Mouse (Mus musculus): ENCODE measurements around the gene Chit1. TPM values are rescaled to one million over a fixed set of nuclear protein-coding genes. Genes with fewer than 3 reads are reported as not detected.
A peak's percentile ranks its signal among the peaks of the same experiment; 100 is the strongest.

Chit1 gene
- total RNA-seq, 1 experiment from 2014 or later, result 0.35 TPM

- no peak for ATAC-seq (ENCODE audit: extremely low read depth, insufficient number of reproducible peaks, low FRiP score, poor library complexity, severe bottlenecking)
Measured at GRCm38 (mm10) chr1:134096264-134096934, 14.6 kb upstream of the Chit1 start.

- no peak for ATAC-seq (ENCODE audit: extremely low read depth, insufficient number of reproducible peaks, low FRiP score, poor library complexity, severe bottlenecking)
Measured at GRCm38 (mm10) chr1:134097080-134097855, 13.8 kb upstream of the Chit1 start.

GRCm38 (mm10) chr1:134097956-134098725 is 12.9 kb upstream of the Chit1 start:
- ATAC-seq (ENCODE audit: extremely low read depth, insufficient number of reproducible peaks, low FRiP score, poor library complexity, severe bottlenecking), result no peak

- peak; percentile 86 for ATAC-seq (ENCODE audit: extremely low read depth, insufficient number of reproducible peaks, low FRiP score, poor library complexity, severe bottlenecking)
Measured at GRCm38 (mm10) chr1:134098726-134099515, 12.1 kb upstream of the Chit1 start.

GRCm38 (mm10) chr1:134099516-134100235 is 11.4 kb upstream of the Chit1 start:
- ATAC-seq (ENCODE audit: extremely low read depth, insufficient number of reproducible peaks, low FRiP score, poor library complexity, severe bottlenecking), result 0 out of 2 replicates have a peak, but pooled peaks have one; percentile 1

GRCm38 (mm10) chr1:134100401-134100800 is 10.6 kb upstream of the Chit1 start:
- no peak for ATAC-seq (ENCODE audit: extremely low read depth, insufficient number of reproducible peaks, low FRiP score, poor library complexity, severe bottlenecking)

GRCm38 (mm10) chr1:134100928-134101327 is 10.1 kb upstream of the Chit1 start:
- no peak for ATAC-seq (ENCODE audit: extremely low read depth, insufficient number of reproducible peaks, low FRiP score, poor library complexity, severe bottlenecking)

- ATAC-seq (ENCODE audit: extremely low read depth, insufficient number of reproducible peaks, low FRiP score, poor library complexity, severe bottlenecking), result no peak
Measured at GRCm38 (mm10) chr1:134101593-134101992, 9.4 kb upstream of the Chit1 start.

- ATAC-seq (ENCODE audit: extremely low read depth, insufficient number of reproducible peaks, low FRiP score, poor library complexity, severe bottlenecking), result no peak
Measured at GRCm38 (mm10) chr1:134103861-134104260, 7.2 kb upstream of the Chit1 start.

GRCm38 (mm10) chr1:134105043-134105763 is 5.8 kb upstream of the Chit1 start:
- ATAC-seq (ENCODE audit: extremely low read depth, insufficient number of reproducible peaks, low FRiP score, poor library complexity, severe bottlenecking), result no peak

- no peak for ATAC-seq (ENCODE audit: extremely low read depth, insufficient number of reproducible peaks, low FRiP score, poor library complexity, severe bottlenecking)
Measured at GRCm38 (mm10) chr1:134105764-134106430, 5.1 kb upstream of the Chit1 start.

GRCm38 (mm10) chr1:134106719-134107118 is 4.3 kb upstream of the Chit1 start:
- ATAC-seq (ENCODE audit: extremely low read depth, insufficient number of reproducible peaks, low FRiP score, poor library complexity, severe bottlenecking), result peak; percentile 81

- no peak for ATAC-seq (ENCODE audit: extremely low read depth, insufficient number of reproducible peaks, low FRiP score, poor library complexity, severe bottlenecking)
Measured at GRCm38 (mm10) chr1:134107777-134108176, 3.3 kb upstream of the Chit1 start.

GRCm38 (mm10) chr1:134110015-134110414 is 1.0 kb upstream of the Chit1 start:
- no peak for ATAC-seq (ENCODE audit: extremely low read depth, insufficient number of reproducible peaks, low FRiP score, poor library complexity, severe bottlenecking)

- no peak for ATAC-seq (ENCODE audit: extremely low read depth, insufficient number of reproducible peaks, low FRiP score, poor library complexity, severe bottlenecking)
Measured at GRCm38 (mm10) chr1:134110449-134110848, 593 bp upstream of the Chit1 start.

GRCm38 (mm10) chr1:134113560-134113959 is 2.5 kb downstream of the Chit1 start:
- no peak for ATAC-seq (ENCODE audit: extremely low read depth, insufficient number of reproducible peaks, low FRiP score, poor library complexity, severe bottlenecking)

- ATAC-seq (ENCODE audit: extremely low read depth, insufficient number of reproducible peaks, low FRiP score, poor library complexity, severe bottlenecking), result no peak
Measured at GRCm38 (mm10) chr1:134114018-134114417, 3.0 kb downstream of the Chit1 start.

Measured in neutrophil, adult 5-6 weeks (primary cell).